Mouse (Mus musculus) small intestine, adult 2 months (tissue): ENCODE results near the gene Pelo.

Experiments
- CTCF ChIP-seq: fragments of 200-500 bp; IDR thresholded peaks from 2 replicates; pipeline ENCODE4 v1.5.1; 2012; ENCODE audit warnings: low read depth, mild to moderate bottlenecking, control low read depth, inconsistent platforms, low read length, moderate library complexity, mixed read lengths; ENCODE audit not compliant: insufficient replicate concordance, insufficient read length; ENCODE audit errors: extremely low read depth
- POLR2A ChIP-seq: fragments of 200-500 bp; IDR thresholded peaks from 2 replicates; pipeline ENCODE4 v1.6.1; 2012; ENCODE audit warnings: low read depth, mild to moderate bottlenecking, control low read depth, inconsistent platforms, low read length, moderate library complexity

- TF ChIP-seq CTCF (no peak), POLR2A (no peak)
These were observed 34.5 kb upstream of the Pelo start for GRCm38 (mm10) chr13:115124521-115124920.
